In the genomic region with DNA sequence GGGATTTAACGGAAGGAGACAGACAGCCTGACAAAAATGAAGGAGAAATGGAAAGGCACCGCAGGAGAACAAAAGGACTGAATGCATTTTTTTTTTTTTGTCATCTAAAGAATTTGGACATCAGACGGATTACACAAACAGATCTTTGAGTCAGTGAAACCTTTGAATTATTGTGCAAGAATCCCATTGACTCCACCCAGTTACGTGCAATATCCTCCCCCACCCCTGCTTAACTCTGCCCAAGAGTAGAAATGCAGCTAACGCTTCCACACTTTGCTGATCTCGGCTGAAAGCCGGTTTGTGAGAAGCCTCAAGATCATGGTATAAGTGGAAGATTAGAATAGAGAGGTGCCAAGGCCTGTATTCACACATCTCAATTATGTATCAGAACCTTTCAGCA, we compare ENCODE assay signal across 17 mouse cellular contexts. TPM values are rescaled to one million over a fixed set of nuclear protein-coding genes. Genes with fewer than 3 reads are reported as not detected.
A peak's percentile ranks its signal among the peaks of the same experiment; 100 is the strongest.
DNase-seq lines count a peak whose midpoint lies in the region; ATAC-seq and TF ChIP-seq lines count a peak whose summit lies in the region.
"Had no signal": no experiment of that assay in that cellular context is flagged by ENCODE, and none has a peak within 500 bp of the region (broad histone marks: within the 10 kb centered on the region; RNA-seq: fewer than 3 reads in every experiment).

No protein-coding gene starts in this region.

- TF ChIP-seq POLR2A in small intestine, adult 2 months (IDR thresholded peaks at IDR 0.05; ENCODE audit: low read depth, low read length), result no peak

- no peak overlapping the region for H3K4me3 ChIP-seq in lung, postnatal 0 days (ENCODE audit: low read depth, low read length)
- no peak overlapping the region for H3K4me3 ChIP-seq in intestine, embryonic 15.5 days (replicated peaks)
- no peak overlapping the region for H3K4me3 ChIP-seq in liver, postnatal 0 days (ENCODE audit: low read depth, low read length)
- no peak overlapping the region for H3K4me3 ChIP-seq in small intestine, adult 2 months (ENCODE audit: low read depth, low read length)
- no peak overlapping the region for H3K4me3 ChIP-seq in kidney, embryonic 16.5 days (ENCODE audit: low read length)
- H3K4me3 ChIP-seq in gastrocnemius, adult 2 months, result no peak overlapping the region

- H3K9me3 ChIP-seq in lung, postnatal 0 days (ENCODE audit: low read length), result no peaks in the 10 kb centered on the region
- H3K9me3 ChIP-seq in intestine, embryonic 15.5 days, result no peaks in the 10 kb centered on the region
- no peaks in the 10 kb centered on the region for H3K9me3 ChIP-seq in liver, postnatal 0 days (ENCODE audit: low read length)
- no peaks in the 10 kb centered on the region for H3K9me3 ChIP-seq in kidney, embryonic 16.5 days (ENCODE audit: low read length)

- H3K36me3 ChIP-seq in lung, postnatal 0 days (ENCODE audit: insufficient read depth, low read length), result no peaks in the 10 kb centered on the region
- no peaks in the 10 kb centered on the region for H3K36me3 ChIP-seq in intestine, embryonic 15.5 days
- H3K36me3 ChIP-seq in liver, postnatal 0 days (replicated peaks; ENCODE audit: insufficient read depth, low read length), result no peaks in the 10 kb centered on the region
- no peaks in the 10 kb centered on the region for H3K36me3 ChIP-seq in small intestine, adult 2 months (ENCODE audit: control insufficient read depth, insufficient read depth, low read length)
- no peaks in the 10 kb centered on the region for H3K36me3 ChIP-seq in kidney, embryonic 16.5 days (ENCODE audit: insufficient read depth, low read length)

- TF ChIP-seq EP300 in lung, postnatal 0 days (IDR thresholded peaks at IDR 0.05), result peak; percentile 77
- TF ChIP-seq EP300 in liver, postnatal 0 days (IDR thresholded peaks at IDR 0.05; ENCODE audit: low read depth), result peak; percentile 79; the same call in 1 of the 2 replicates

- peak; percentile 32 for ATAC-seq in lung, postnatal 0 days
- ATAC-seq in intestine, embryonic 15.5 days, result peak; percentile 63
- peak; percentile 64 for ATAC-seq in liver, postnatal 0 days
- ATAC-seq in kidney, embryonic 16.5 days (ENCODE audit: low FRiP score, low TSS enrichment), result no peak
- ATAC-seq: CD4-positive, CD25-positive, alpha-beta regulatory T cell, adult 4 months; midbrain, embryonic 16.5 days had no signal

- no peak overlapping the region for H3K4me2 ChIP-seq in lung, postnatal 0 days (replicated peaks; ENCODE audit: low read depth, low read length)
- no peak overlapping the region for H3K4me2 ChIP-seq in intestine, embryonic 15.5 days (replicated peaks)
- peak overlapping the region; percentile 4; the same call in 1 of the 2 replicates for H3K4me2 ChIP-seq in liver, postnatal 0 days (ENCODE audit: low read depth, low read length)
- H3K4me2 ChIP-seq in kidney, embryonic 16.5 days (replicated peaks; ENCODE audit: low read depth, low read length), result no peak overlapping the region

- no peak overlapping the region for H3K9ac ChIP-seq in lung, postnatal 0 days (replicated peaks; ENCODE audit: low read depth)
- no peak overlapping the region for H3K9ac ChIP-seq in intestine, embryonic 15.5 days
- H3K9ac ChIP-seq in liver, postnatal 0 days (replicated peaks), result no peak overlapping the region
- no peak overlapping the region for H3K9ac ChIP-seq in kidney, embryonic 16.5 days (replicated peaks; ENCODE audit: low read length)

- intact Hi-C loops in gastrocnemius, adult 2 months (cut with DNase I), result no loop called here

- H3K4me1 ChIP-seq in lung, postnatal 0 days (ENCODE audit: insufficient read depth, low read depth, low read length), result peaks cover 4% of the 10 kb centered on the region; the same call in 1 of the 2 replicates
- no peaks in the 10 kb centered on the region for H3K4me1 ChIP-seq in intestine, embryonic 15.5 days (replicated peaks)
- peaks cover 24% of the 10 kb centered on the region for H3K4me1 ChIP-seq in liver, postnatal 0 days (ENCODE audit: insufficient read depth)
- peaks cover 24% of the 10 kb centered on the region; the same call in 1 of the 2 replicates for H3K4me1 ChIP-seq in small intestine, adult 2 months (ENCODE audit: control insufficient read depth, insufficient read depth, insufficient read length, low read length)
- H3K4me1 ChIP-seq in kidney, embryonic 16.5 days (ENCODE audit: insufficient read depth, low read length), result no peaks in the 10 kb centered on the region

- TF ChIP-seq CTCF in lung, postnatal 0 days (IDR thresholded peaks at IDR 0.05), result no peak
- TF ChIP-seq CTCF in liver, postnatal 0 days (IDR thresholded peaks at IDR 0.05; ENCODE audit: low read depth), result no peak
- no peak for TF ChIP-seq CTCF in small intestine, adult 2 months (IDR thresholded peaks at IDR 0.05; ENCODE audit: extremely low read depth, insufficient read length, insufficient replicate concordance, low read depth, low read length)
- no peak for TF ChIP-seq CTCF in gastrocnemius, adult 2 months (IDR thresholded peaks at IDR 0.05)

- peak; percentile 89 for DNase-seq in lung, postnatal 0 days (ENCODE audit: low spot score)
- DNase-seq in lung, postnatal 4 days, result no peak
- DNase-seq in liver, postnatal 0 days, result peak; percentile 49
- no peak for DNase-seq in heart, adult 8-10 months (ENCODE audit: low spot score)
- no peak for DNase-seq in gastrocnemius, adult 2 months
- DNase-seq: adrenal gland, adult 8-10 months; cerebellum, adult 11-12 months; embryo, embryonic 11 days; heart, postnatal 14 days; kidney, postnatal 4 days; right cerebral cortex, postnatal 25 days; thymus, postnatal 14 days had no signal

- 41% methylated on average over 7 of the region's 7 CpGs for WGBS in lung, postnatal 0 days
- 67% methylated on average over 7 of the region's 7 CpGs for WGBS in intestine, embryonic 15.5 days
- WGBS in liver, postnatal 0 days (ENCODE audit: insufficient replicate concordance), result 39% methylated on average over 7 of the region's 7 CpGs
- WGBS in small intestine, adult 2 months, result 32% methylated on average over 7 of the region's 7 CpGs
- whole genome bisulfite sequencing in kidney, embryonic 16.5 days, result 75% methylated on average over 7 of the region's 7 CpGs

- H3K27me3 ChIP-seq in lung, postnatal 0 days (replicated peaks; ENCODE audit: insufficient read depth, low read length), result no peaks in the 10 kb centered on the region
- H3K27me3 ChIP-seq in intestine, embryonic 15.5 days (replicated peaks), result no peaks in the 10 kb centered on the region
- H3K27me3 ChIP-seq in liver, postnatal 0 days (ENCODE audit: insufficient read depth, low read length), result no peaks in the 10 kb centered on the region
- H3K27me3 ChIP-seq in small intestine, adult 2 months (ENCODE audit: control insufficient read depth, insufficient read depth, low read length), result no peaks in the 10 kb centered on the region
- H3K27me3 ChIP-seq in kidney, embryonic 16.5 days (ENCODE audit: insufficient read depth, low read length), result no peaks in the 10 kb centered on the region

- peak overlapping the region; percentile 89 for H3K27ac ChIP-seq in lung, postnatal 0 days (ENCODE audit: low read length)
- H3K27ac ChIP-seq in intestine, embryonic 15.5 days, result no peak overlapping the region
- H3K27ac ChIP-seq in liver, postnatal 0 days (ENCODE audit: low read depth), result peak overlapping the region; percentile 66
- H3K27ac ChIP-seq in small intestine, adult 2 months (ENCODE audit: insufficient read depth, low read depth, low read length), result peak overlapping the region; percentile 47; the same call in 1 of the 2 replicates
- H3K27ac ChIP-seq in kidney, embryonic 16.5 days (ENCODE audit: low read length), result no peak overlapping the region
- no peak overlapping the region for H3K27ac ChIP-seq in gastrocnemius, adult 2 months

RNA-seq across cellular contexts. Expression of gene Prdx6, which starts 17.1 kb away (rescaled TPM):
- 1,194 and 1,245 TPM in 2 replicates for polyA plus RNA-seq in lung, postnatal 0 days (2015; fragmentation: Nextera tagmentation; extraction: Ambion mirVana)
- polyA plus RNA-seq in intestine, embryonic 15.5 days (2015; fragmentation: Nextera tagmentation; extraction: Ambion mirVana), result 484 and 495 TPM in 2 replicates
- polyA plus RNA-seq in liver, postnatal 0 days (2015; fragmentation: Nextera tagmentation; extraction: Ambion mirVana), result 516 and 560 TPM in 2 replicates
- polyA plus RNA-seq in small intestine, adult 2 months (2012; rRNA removed), result 52.8 and 59.5 TPM in 2 replicates
- 485 and 505 TPM in 2 replicates for polyA plus RNA-seq in kidney, embryonic 16.5 days (2015; fragmentation: Nextera tagmentation; extraction: Ambion mirVana)
- 100 to 1,000 TPM; 324 to 390 (median 370) TPM for total RNA-seq in heart, adult 8-10 months (2022)
- total RNA-seq in gastrocnemius, adult 2 months (2021), result 100 to 1,000 TPM; 104 to 168 TPM

Comparison
In these comparisons a context has a peak if more than half of its experiments do, and no peak if none do; other contexts are left out.
1. DNase-seq: peak in lung, postnatal 0 days (single experiment) and liver, postnatal 0 days (single experiment); none in lung, postnatal 4 days (0 of 2), heart, adult 8-10 months (single experiment) and gastrocnemius, adult 2 months (single experiment).
2. H3K27ac ChIP-seq: peak in lung, postnatal 0 days (single experiment), liver, postnatal 0 days (single experiment) and small intestine, adult 2 months (single experiment); none in intestine, embryonic 15.5 days (single experiment), kidney, embryonic 16.5 days (single experiment) and gastrocnemius, adult 2 months (single experiment).